Mouse (Mus musculus): Measurements from ENCODE around the gene Tcea3.

- TF ChIP-seq CTCF (conservative IDR thresholded peaks at IDR 0.05; ENCODE audit: low read length) (no peak), NANOG (IDR thresholded peaks at IDR 0.05; ENCODE audit: borderline replicate concordance, low read length) (no peak)
Observed at GRCm38 (mm10) chr4:136224240-136224559, 23.3 kb upstream of the Tcea3 start.
